Mouse (Mus musculus): ENCODE data around the gene Alad. TPM values are rescaled to one million over a fixed set of nuclear protein-coding genes. Genes with fewer than 3 reads are reported as not detected.

Gene Alad
- polyA plus RNA-seq (2016; fragmentation: Nextera tagmentation; extraction: Ambion mirVana) = 108 and 124 TPM in 2 replicates

GRCm38 (mm10) chr4:62519849-62520233, at the start of gene Alad:
Gene Alad (minus strand): TSS chr4:62519918.
- Histone ChIP-seq H3K4me3 (peak within 1 kb of the TSS; percentile 72), H3K4me1 (peaks cover 53% of the 10 kb centered on the region), H3K27me3 (ENCODE audit: low read depth, poor library complexity, severe bottlenecking) (no peaks in the 10 kb centered on the region), H3K27ac (peak within 1 kb of the TSS; percentile 88), H3K9me3 (replicated peaks) (no peaks in the 10 kb centered on the region), H3K36me3 (peaks cover 23% of the 10 kb centered on the region)
- under 1% methylated on average over 37 of the region's 37 CpGs for WGBS
- DNase-seq (ENCODE audit: low spot score) = peak; percentile 88

- whole genome bisulfite sequencing = 89% methylated on average over 1 of the region's 1 CpGs
- DNase-seq (ENCODE audit: low spot score) = no peak
- no peak overlapping the region for H3K27ac ChIP-seq
- no peaks in the 10 kb centered on the region for H3K27me3 ChIP-seq (ENCODE audit: low read depth, poor library complexity, severe bottlenecking)
- H3K4me1 ChIP-seq = no peaks in the 10 kb centered on the region
- H3K36me3 ChIP-seq = no peaks in the 10 kb centered on the region
- H3K9me3 ChIP-seq (replicated peaks) = no peaks in the 10 kb centered on the region
- no peak overlapping the region for H3K4me3 ChIP-seq
These were observed 48.6 kb upstream of the Alad start for GRCm38 (mm10) chr4:62568359-62568758.

GRCm38 (mm10) chr4:62567696-62568095, 48.0 kb upstream of the Alad start:
- Histone ChIP-seq H3K36me3 (no peaks in the 10 kb centered on the region), H3K9me3 (replicated peaks) (no peaks in the 10 kb centered on the region), H3K27ac (no peak overlapping the region), H3K27me3 (ENCODE audit: low read depth, poor library complexity, severe bottlenecking) (no peaks in the 10 kb centered on the region), H3K4me1 (no peaks in the 10 kb centered on the region), H3K4me3 (no peak overlapping the region)
- no peak for DNase-seq (ENCODE audit: low spot score)
- 95% methylated on average over 6 of the region's 6 CpGs for WGBS

- Histone ChIP-seq H3K27me3 (ENCODE audit: low read depth, poor library complexity, severe bottlenecking) (no peaks in the 10 kb centered on the region), H3K9me3 (replicated peaks) (no peaks in the 10 kb centered on the region), H3K4me1 (0 out of 2 replicates have a peak, but pooled peaks cover 6% of the 10 kb centered on the region), H3K36me3 (no peaks in the 10 kb centered on the region), H3K27ac (no peak overlapping the region), H3K4me3 (no peak overlapping the region)
- no peak for DNase-seq (ENCODE audit: low spot score)
- 85% methylated on average over 4 of the region's 4 CpGs for WGBS
These were observed 46.8 kb upstream of the Alad start for GRCm38 (mm10) chr4:62566530-62566929.

- WGBS = 77% methylated on average over 4 of the region's 4 CpGs
- Histone ChIP-seq H3K27ac (peak overlapping the region; percentile 46; the same call in 1 of the 2 replicates), H3K9me3 (replicated peaks) (no peaks in the 10 kb centered on the region), H3K4me3 (no peak overlapping the region), H3K36me3 (no peaks in the 10 kb centered on the region), H3K4me1 (0 out of 2 replicates have a peak, but pooled peaks cover 8% of the 10 kb centered on the region), H3K27me3 (ENCODE audit: low read depth, poor library complexity, severe bottlenecking) (no peaks in the 10 kb centered on the region)
- no peak for DNase-seq (ENCODE audit: low spot score)
These were observed 42.3 kb upstream of the Alad start for GRCm38 (mm10) chr4:62562006-62562405.

GRCm38 (mm10) chr4:62561630-62562001, 41.9 kb upstream of the Alad start:
- no peak for DNase-seq (ENCODE audit: low spot score)
- WGBS = 69% methylated on average over 3 of the region's 3 CpGs
- Histone ChIP-seq H3K4me1 (0 out of 2 replicates have a peak, but pooled peaks cover 8% of the 10 kb centered on the region), H3K27ac (peak overlapping the region; percentile 46; the same call in 1 of the 2 replicates), H3K27me3 (ENCODE audit: low read depth, poor library complexity, severe bottlenecking) (no peaks in the 10 kb centered on the region), H3K9me3 (replicated peaks) (no peaks in the 10 kb centered on the region), H3K36me3 (no peaks in the 10 kb centered on the region), H3K4me3 (no peak overlapping the region)

- H3K27ac ChIP-seq = no peak overlapping the region
- peak; percentile 67 for DNase-seq (ENCODE audit: low spot score)
- no peaks in the 10 kb centered on the region for H3K36me3 ChIP-seq
- no peaks in the 10 kb centered on the region for H3K9me3 ChIP-seq (replicated peaks)
- H3K4me3 ChIP-seq = no peak overlapping the region
- H3K4me1 ChIP-seq = 0 out of 2 replicates have a peak, but pooled peaks cover 8% of the 10 kb centered on the region
- 22% methylated on average over 4 of the region's 4 CpGs for WGBS
- H3K27me3 ChIP-seq (ENCODE audit: low read depth, poor library complexity, severe bottlenecking) = no peaks in the 10 kb centered on the region
These were observed 41.4 kb upstream of the Alad start for GRCm38 (mm10) chr4:62560963-62561629.

GRCm38 (mm10) chr4:62559797-62560329, 40.1 kb upstream of the Alad start, which contains the start of gene Rgs3:
Gene Rgs3 (plus strand): TSS chr4:62559847.
- no peak within 1 kb of the TSS for H3K4me3 ChIP-seq
- H3K27me3 ChIP-seq (ENCODE audit: low read depth, poor library complexity, severe bottlenecking) = no peaks in the 10 kb centered on the region
- H3K36me3 ChIP-seq = no peaks in the 10 kb centered on the region
- H3K27ac ChIP-seq = no peak within 1 kb of the TSS
- WGBS = 66% methylated on average over 6 of the region's 6 CpGs
- no peak for DNase-seq (ENCODE audit: low spot score)
- 0 out of 2 replicates have a peak, but pooled peaks cover 8% of the 10 kb centered on the region for H3K4me1 ChIP-seq
- no peaks in the 10 kb centered on the region for H3K9me3 ChIP-seq (replicated peaks)

GRCm38 (mm10) chr4:62557436-62557835, 37.7 kb upstream of the Alad start:
- Histone ChIP-seq H3K9me3 (replicated peaks) (no peaks in the 10 kb centered on the region), H3K36me3 (no peaks in the 10 kb centered on the region), H3K27ac (no peak overlapping the region), H3K4me3 (no peak overlapping the region), H3K27me3 (ENCODE audit: low read depth, poor library complexity, severe bottlenecking) (0 out of 2 replicates have a peak, but pooled peaks cover 6% of the 10 kb centered on the region), H3K4me1 (0 out of 2 replicates have a peak, but pooled peaks cover 8% of the 10 kb centered on the region)
- WGBS = 85% methylated on average over 3 of the region's 3 CpGs
- DNase-seq (ENCODE audit: low spot score) = no peak

GRCm38 (mm10) chr4:62551966-62552365, 32.2 kb upstream of the Alad start:
- 90% methylated on average over 7 of the region's 7 CpGs for WGBS
- Histone ChIP-seq H3K36me3 (no peaks in the 10 kb centered on the region), H3K4me3 (no peak overlapping the region), H3K27ac (no peak overlapping the region), H3K27me3 (ENCODE audit: low read depth, poor library complexity, severe bottlenecking) (0 out of 2 replicates have a peak, but pooled peaks cover 6% of the 10 kb centered on the region), H3K9me3 (replicated peaks) (no peaks in the 10 kb centered on the region), H3K4me1 (no peaks in the 10 kb centered on the region)
- DNase-seq (ENCODE audit: low spot score) = no peak

GRCm38 (mm10) chr4:62544801-62545200, 25.1 kb upstream of the Alad start:
- Histone ChIP-seq H3K4me3 (no peak overlapping the region), H3K27ac (no peak overlapping the region), H3K9me3 (replicated peaks) (no peaks in the 10 kb centered on the region), H3K36me3 (no peaks in the 10 kb centered on the region), H3K4me1 (no peaks in the 10 kb centered on the region), H3K27me3 (ENCODE audit: low read depth, poor library complexity, severe bottlenecking) (no peaks in the 10 kb centered on the region)
- DNase-seq (ENCODE audit: low spot score) = no peak

- H3K36me3 ChIP-seq = no peaks in the 10 kb centered on the region
- WGBS = 85% methylated on average over 6 of the region's 6 CpGs
- no peak for DNase-seq (ENCODE audit: low spot score)
These were observed 24.1 kb upstream of the Alad start for GRCm38 (mm10) chr4:62543782-62544181.

GRCm38 (mm10) chr4:62541802-62542201, 22.1 kb upstream of the Alad start:
- 66% methylated on average over 3 of the region's 3 CpGs for WGBS

More at GRCm38 (mm10) chr4:62543782-62544181, 24.1 kb upstream of the Alad start:
- no peaks in the 10 kb centered on the region for H3K9me3 ChIP-seq (replicated peaks)
- H3K4me1 ChIP-seq = no peaks in the 10 kb centered on the region
- H3K27me3 ChIP-seq (ENCODE audit: low read depth, poor library complexity, severe bottlenecking) = no peaks in the 10 kb centered on the region
- no peak overlapping the region for H3K4me3 ChIP-seq
- H3K27ac ChIP-seq = no peak overlapping the region

More at GRCm38 (mm10) chr4:62541802-62542201, 22.1 kb upstream of the Alad start:
- Histone ChIP-seq H3K4me1 (no peaks in the 10 kb centered on the region), H3K4me3 (no peak overlapping the region), H3K27ac (no peak overlapping the region), H3K9me3 (replicated peaks) (no peaks in the 10 kb centered on the region), H3K27me3 (ENCODE audit: low read depth, poor library complexity, severe bottlenecking) (no peaks in the 10 kb centered on the region), H3K36me3 (no peaks in the 10 kb centered on the region)
- no peak for DNase-seq (ENCODE audit: low spot score)

Measured in limb, embryonic 10.5 days (tissue).